Mouse (Mus musculus) stomach, postnatal 0 days (tissue): Measurements from ENCODE around the gene Xrcc4.

ENCODE experiments used
- CTCF ChIP-seq: IDR thresholded peaks from 2 replicates; pipeline ENCODE4 v1.5.1; 2016; ENCODE audit warnings: antibody characterized with exemption, low read depth, mild to moderate bottlenecking, moderate library complexity
- EP300 ChIP-seq: optimal IDR thresholded peaks from 2 replicates; pipeline ENCODE3; 2016; ENCODE audit warnings: antibody characterized with exemption

DNA sequence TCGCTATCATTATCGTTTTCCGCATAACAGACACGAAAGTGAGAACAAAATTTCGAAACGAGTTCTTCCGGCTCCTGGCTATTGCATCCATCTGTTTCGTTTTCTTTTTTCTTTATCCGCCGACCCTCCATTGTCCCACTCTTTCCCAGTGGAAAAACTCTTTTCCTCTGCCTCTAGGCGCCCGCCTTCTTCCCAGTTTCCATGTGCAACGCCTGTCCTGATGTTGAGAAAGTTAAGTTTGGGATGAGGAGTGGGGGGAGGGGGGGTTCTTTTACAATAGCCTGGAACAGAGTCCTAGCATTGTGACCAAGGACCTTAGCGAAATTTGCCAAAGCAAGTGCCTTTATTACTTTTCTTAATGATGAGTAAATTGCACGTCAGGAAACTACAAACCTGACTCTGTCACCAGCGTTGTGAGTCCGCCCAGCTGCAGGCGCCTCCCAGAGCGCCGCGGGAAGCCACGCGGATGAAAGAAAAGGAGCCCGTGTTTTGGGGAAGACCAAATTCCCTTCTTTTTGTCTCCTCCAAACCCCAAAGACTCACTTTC is 349.6 kb downstream of the Xrcc4 start:
- TF ChIP-seq CTCF (no peak), EP300 (no peak)
